Mouse (Mus musculus): ENCODE data around the gene Apaf1. TPM values are rescaled to one million over a fixed set of nuclear protein-coding genes. Genes with fewer than 3 reads are reported as not detected.

The Apaf1 gene
- total RNA-seq (2023): 24.5 TPM

DNA sequence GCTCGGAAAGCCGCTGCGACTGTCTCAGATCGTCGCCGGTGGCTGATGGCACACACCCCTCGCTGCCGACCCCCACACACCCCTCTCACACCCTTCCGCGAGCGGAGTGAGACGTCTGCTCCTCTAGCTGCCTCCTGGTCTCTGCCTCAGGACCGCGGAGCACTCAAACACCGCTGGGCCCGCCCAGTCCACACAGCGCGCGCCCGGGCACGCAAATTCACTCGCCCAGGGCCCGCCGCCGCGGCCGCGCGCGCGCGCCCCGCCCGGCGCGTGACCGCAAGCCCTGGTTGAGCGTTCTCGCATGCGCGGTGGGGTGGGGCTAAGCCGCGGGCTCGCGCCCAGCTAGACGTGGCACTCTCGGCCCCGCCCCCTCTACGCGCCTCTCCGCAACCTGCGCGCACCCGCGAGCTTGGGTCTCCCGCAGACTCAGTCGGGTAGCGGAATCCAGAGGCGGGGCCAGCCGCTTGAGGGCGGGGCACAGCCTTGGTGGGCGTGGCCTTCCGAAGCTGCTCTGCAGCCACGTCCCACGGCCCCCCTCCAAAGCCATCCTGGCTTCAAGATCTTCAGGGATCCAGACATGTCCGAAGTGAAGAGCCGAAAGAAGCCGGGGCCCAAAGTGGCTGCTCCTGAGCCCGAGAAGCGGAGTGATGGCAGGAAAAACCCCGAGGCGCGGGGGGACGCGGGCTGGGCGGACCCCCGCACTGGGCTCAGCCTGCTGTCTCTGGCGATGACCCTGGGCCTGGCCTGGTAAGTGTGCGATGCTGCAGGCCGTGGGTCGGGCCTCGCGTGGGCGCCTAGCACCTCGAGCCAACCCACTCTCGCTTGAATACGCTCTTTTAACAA lies at the start of gene Apaf1, which contains the start of gene Ikbip:
Gene Apaf1, minus strand, starts transcription at position 221 of the 843 bp plus-strand sequence.
Gene Ikbip, plus strand, starts transcription at position 391 of the 843 bp plus-strand sequence.

GRCm38 (mm10) chr10:91123828-91124822 lies 41.6 kb upstream of the Apaf1 start, which contains the start of gene Slc25a3:
Gene Slc25a3 (minus strand): TSS chr10:91124059.

Other genes starting within 250 kb of the Apaf1 start
- gene Ikbip, start 170 bp upstream of the Apaf1 start, total RNA-seq (2023): 2.0 TPM
- gene Slc25a3, start 41.3 kb upstream of the Apaf1 start, total RNA-seq (2023): 603 TPM
- gene Tmpo, start 98.5 kb upstream of the Apaf1 start, total RNA-seq (2023): 142 TPM